Mouse (Mus musculus) megakaryocyte, embryonic 14.5 days (primary cell): ENCODE data around the gene Asna1. TPM values are rescaled to one million over a fixed set of nuclear protein-coding genes. Genes with fewer than 3 reads are reported as not detected.

Experiments used
- H3K27me3 ChIP-seq: replicated peaks from 2 replicates; pipeline ENCODE3; 2012; ENCODE audit warnings: inconsistent platforms
- H3K36me3 ChIP-seq: replicated peaks from 2 replicates; pipeline ENCODE3; 2012; ENCODE audit warnings: low read length, inconsistent platforms, mixed read lengths
- H3K4me1 ChIP-seq: 2 replicates; pipeline ENCODE4 v1.6.1; 2012; ENCODE audit warnings: inconsistent platforms
- H3K4me3 ChIP-seq: replicated peaks from 2 replicates; pipeline ENCODE3; 2012; ENCODE audit warnings: moderate library complexity, mild to moderate bottlenecking, inconsistent platforms
- H3K9me3 ChIP-seq: 2 replicates; pipeline ENCODE4 v1.6.1; 2012; ENCODE audit warnings: inconsistent platforms
- FLI1 ChIP-seq: IDR thresholded peaks from 2 replicates; pipeline ENCODE4 v1.6.1; 2012; ENCODE audit warnings: low read length, inconsistent platforms, mixed read lengths
- GATA1 ChIP-seq: IDR thresholded peaks from 3 replicates; pipeline ENCODE4 v1.6.1; 2012; ENCODE audit warnings: mixed read lengths, low read length, inconsistent platforms, borderline replicate concordance
- polyA plus RNA-seq: library from polyadenylated mRNA; stranded (reverse); fragments of >175 nt; gene quantifications from 2 replicates; pipeline ENCODE4 v1.2.3, GENCODE M21; 2012; ENCODE audit warnings: low replicate concordance; ENCODE audit not compliant: insufficient read depth

Asna1 gene
- polyA plus RNA-seq, 1 experiment, result 181 TPM

DNA sequence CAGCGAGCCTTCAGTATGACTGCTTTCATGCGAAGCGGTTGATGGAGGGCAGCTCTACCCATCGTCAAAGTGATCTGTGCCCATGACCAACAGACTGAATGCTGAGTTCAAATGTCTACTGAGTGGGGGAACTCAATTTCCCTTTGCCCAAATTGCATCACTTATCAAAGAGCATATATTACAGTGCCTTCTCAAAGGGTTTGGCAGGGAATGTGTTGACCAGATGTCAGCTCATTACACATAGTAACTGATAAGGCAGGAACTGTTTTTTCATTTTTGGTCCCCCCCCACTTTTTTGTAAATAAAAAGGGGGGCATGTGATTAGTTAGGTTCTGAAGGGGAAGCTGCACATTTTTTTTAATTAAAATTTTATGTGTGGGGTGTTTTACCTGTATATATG, 37.5 kb upstream of the Asna1 start:
- Histone ChIP-seq H3K4me3 (no peak overlapping the region), H3K36me3 (peaks cover 46% of the 10 kb centered on the region), H3K27me3 (peaks cover 4% of the 10 kb centered on the region), H3K9me3 (no peaks in the 10 kb centered on the region), H3K4me1 (peaks cover 30% of the 10 kb centered on the region)
- TF ChIP-seq GATA1 (no peak), FLI1 (no peak)

- H3K4me1 ChIP-seq, result peaks cover 27% of the 10 kb centered on the region
- peak within 1 kb of the TSS; percentile 100 for H3K4me3 ChIP-seq
- TF ChIP-seq FLI1 (no peak), GATA1 (no peak)
- H3K27me3 ChIP-seq, result peaks cover 4% of the 10 kb centered on the region
- H3K9me3 ChIP-seq, result no peaks in the 10 kb centered on the region
- H3K36me3 ChIP-seq, result peaks cover 47% of the 10 kb centered on the region
Measured at GRCm38 (mm10) chr8:85059879-85060616, 35.0 kb upstream of the Asna1 start, which contains the start of gene Fbxw9. Gene Fbxw9 (plus strand): TSS chr8:85060055.

- peaks cover 62% of the 10 kb centered on the region for H3K36me3 ChIP-seq
- no peak overlapping the region for H3K4me3 ChIP-seq
Measured at GRCm38 (mm10) chr8:85057367-85057766, 32.3 kb upstream of the Asna1 start.

DNA sequence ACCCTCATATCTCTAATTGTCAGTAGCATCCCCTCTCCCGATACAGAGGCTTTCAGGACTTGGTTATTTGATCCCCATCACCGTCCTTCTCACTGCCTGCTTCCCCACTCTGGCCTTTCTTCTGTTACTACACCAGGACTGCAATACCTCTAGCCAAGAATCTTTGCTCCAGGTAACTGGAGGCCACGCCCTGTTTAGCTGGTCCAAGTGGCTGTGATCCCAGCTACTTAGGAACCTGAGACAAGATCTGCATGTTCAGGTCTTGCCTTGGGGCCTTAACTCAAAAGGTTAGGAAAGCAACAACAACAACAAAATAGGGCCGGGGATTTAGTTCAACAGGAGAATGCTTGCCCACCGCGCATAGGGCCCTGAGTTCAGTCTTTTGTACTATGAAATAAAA, 18.5 kb upstream of the Asna1 start:
- TF ChIP-seq GATA1, result no peak
- no peak for TF ChIP-seq FLI1
- no peaks in the 10 kb centered on the region for H3K9me3 ChIP-seq
- peaks cover 87% of the 10 kb centered on the region for H3K36me3 ChIP-seq
- no peaks in the 10 kb centered on the region for H3K27me3 ChIP-seq
- H3K4me3 ChIP-seq, result no peak overlapping the region
- H3K4me1 ChIP-seq, result peaks cover 38% of the 10 kb centered on the region

More at GRCm38 (mm10) chr8:85057367-85057766, 32.3 kb upstream of the Asna1 start:
- TF ChIP-seq GATA1 (no peak), FLI1 (no peak)
- no peaks in the 10 kb centered on the region for H3K9me3 ChIP-seq
- H3K27me3 ChIP-seq, result peaks cover 4% of the 10 kb centered on the region
- peaks cover 22% of the 10 kb centered on the region for H3K4me1 ChIP-seq

DNA sequence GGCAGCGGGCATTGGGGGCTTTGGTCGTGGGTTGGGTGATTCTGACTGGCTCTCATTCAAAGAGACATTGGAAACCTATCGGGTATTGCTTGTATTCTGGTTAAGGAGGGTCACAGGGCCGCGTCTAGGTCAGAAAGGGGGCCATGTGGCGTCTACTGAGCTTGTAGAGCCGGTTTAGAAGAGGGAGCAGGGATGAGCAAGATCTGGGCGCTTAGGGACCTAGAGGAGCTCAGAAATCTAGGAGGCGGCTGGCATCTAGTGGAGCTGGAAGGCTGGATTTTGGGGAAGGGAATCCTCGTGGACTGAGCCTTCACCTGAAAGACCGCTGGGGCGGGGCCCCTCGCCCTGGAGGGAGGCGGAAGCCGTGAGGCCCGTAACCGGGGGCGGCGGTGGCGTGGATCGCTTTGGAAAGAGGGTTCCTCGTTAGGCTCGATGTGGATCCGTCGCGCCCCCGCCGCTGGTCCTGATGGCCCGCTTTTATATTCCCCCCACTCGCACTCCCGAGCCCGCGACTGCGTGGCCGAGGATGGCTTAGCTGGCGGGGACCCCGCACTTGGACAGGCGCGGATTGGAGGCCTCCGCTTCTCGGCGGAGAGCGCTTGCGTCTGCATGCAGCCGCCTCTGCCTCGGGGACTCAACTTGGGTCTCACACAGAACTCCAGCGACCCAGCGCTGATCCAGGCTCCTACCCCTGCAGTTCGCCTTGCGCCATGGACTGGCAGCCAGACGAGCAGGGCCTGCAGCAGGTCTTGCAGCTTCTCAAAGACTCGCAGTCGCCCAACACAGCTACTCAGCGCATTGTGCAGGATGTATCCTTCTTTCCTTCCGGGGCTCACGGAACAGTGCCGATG, 12.8 kb upstream of the Asna1 start:
- Histone ChIP-seq H3K4me1 (peaks cover 60% of the 10 kb centered on the region), H3K27me3 (no peaks in the 10 kb centered on the region), H3K4me3 (peak overlapping the region; percentile 96), H3K9me3 (no peaks in the 10 kb centered on the region), H3K36me3 (peaks cover 43% of the 10 kb centered on the region)
- no peak for TF ChIP-seq FLI1
- TF ChIP-seq GATA1, result no peak

DNA sequence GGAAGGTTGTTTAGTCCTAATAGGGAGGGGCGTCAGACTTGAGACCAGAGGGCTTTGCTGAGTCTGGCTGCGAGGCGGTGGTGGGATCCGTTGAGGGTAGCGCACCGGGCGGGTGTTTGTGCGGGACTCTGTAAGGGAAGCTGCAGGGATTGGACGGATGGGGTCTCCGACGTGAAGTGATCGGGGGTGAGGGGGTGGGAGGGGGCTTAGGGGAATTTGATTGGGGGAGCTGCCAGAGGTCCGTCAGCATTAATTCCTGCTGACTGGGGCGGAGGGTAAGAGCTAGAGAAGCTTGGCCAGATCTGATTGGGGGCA, 12.2 kb upstream of the Asna1 start:
- TF ChIP-seq GATA1 (no peak), FLI1 (no peak)
- Histone ChIP-seq H3K27me3 (no peaks in the 10 kb centered on the region), H3K9me3 (no peaks in the 10 kb centered on the region), H3K4me1 (peaks cover 62% of the 10 kb centered on the region), H3K4me3 (peak overlapping the region; percentile 96), H3K36me3 (peaks cover 44% of the 10 kb centered on the region)

GRCm38 (mm10) chr8:85036718-85037365, 11.8 kb upstream of the Asna1 start, which contains the start of gene Tnpo2:
Gene Tnpo2 (plus strand): TSS chr8:85036915.
- H3K4me3 ChIP-seq, result peak within 1 kb of the TSS; percentile 96
- H3K4me1 ChIP-seq, result peaks cover 63% of the 10 kb centered on the region
- no peaks in the 10 kb centered on the region for H3K9me3 ChIP-seq
- H3K27me3 ChIP-seq, result no peaks in the 10 kb centered on the region
- H3K36me3 ChIP-seq, result peaks cover 44% of the 10 kb centered on the region
- no peak for TF ChIP-seq GATA1
- TF ChIP-seq FLI1, result no peak

DNA sequence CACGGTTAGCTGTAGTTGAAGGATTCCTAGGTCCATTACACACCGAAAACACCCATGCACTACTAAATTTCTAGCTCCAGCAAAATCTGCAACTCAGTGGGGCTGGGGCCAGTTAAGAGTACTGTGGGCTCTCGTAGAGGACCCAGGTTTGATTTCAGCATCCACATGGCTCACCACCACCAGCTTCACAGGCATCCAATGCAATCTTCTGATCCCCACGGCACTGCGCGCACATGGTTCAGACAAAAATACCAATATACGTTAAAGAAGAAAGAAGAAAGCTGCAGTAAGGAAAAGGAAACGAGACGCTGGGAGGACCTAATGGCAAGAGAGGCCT, 11.3 kb upstream of the Asna1 start:
- peaks cover 44% of the 10 kb centered on the region for H3K36me3 ChIP-seq
- TF ChIP-seq GATA1 (no peak), FLI1 (no peak)
- peak overlapping the region; percentile 96 for H3K4me3 ChIP-seq
- no peaks in the 10 kb centered on the region for H3K9me3 ChIP-seq
- H3K27me3 ChIP-seq, result no peaks in the 10 kb centered on the region
- peaks cover 63% of the 10 kb centered on the region for H3K4me1 ChIP-seq

- TF ChIP-seq GATA1 (no peak), FLI1 (no peak)
- no peaks in the 10 kb centered on the region for H3K27me3 ChIP-seq
- H3K4me1 ChIP-seq, result peaks cover 59% of the 10 kb centered on the region
- peak overlapping the region; percentile 96 for H3K4me3 ChIP-seq
- peaks cover 43% of the 10 kb centered on the region for H3K36me3 ChIP-seq
- H3K9me3 ChIP-seq, result no peaks in the 10 kb centered on the region
Measured at GRCm38 (mm10) chr8:85035728-85036310, 10.7 kb upstream of the Asna1 start.
